Mouse (Mus musculus): ENCODE data around the gene Cntnap5a. TPM values are rescaled to one million over a fixed set of nuclear protein-coding genes. Genes with fewer than 3 reads are reported as not detected.

Gene Cntnap5a
- total RNA-seq, 2 experiments from 2014 or later = not detected

GRCm38 (mm10) chr1:116313269-116313668 lies 628.7 kb downstream of the Cntnap5a start:
- no peak for ATAC-seq (replicated peaks; ENCODE audit: low FRiP score, poor library complexity, severe bottlenecking)

- ATAC-seq (replicated peaks; ENCODE audit: low FRiP score, poor library complexity, severe bottlenecking) = no peak
These were observed 639.9 kb downstream of the Cntnap5a start for GRCm38 (mm10) chr1:116324505-116324904.

- no peak for ATAC-seq (replicated peaks; ENCODE audit: low FRiP score, poor library complexity, severe bottlenecking)
These were observed 669.1 kb downstream of the Cntnap5a start for GRCm38 (mm10) chr1:116353669-116354068.

GRCm38 (mm10) chr1:116365606-116366005 lies 681.0 kb downstream of the Cntnap5a start:
- ATAC-seq (replicated peaks; ENCODE audit: low FRiP score, poor library complexity, severe bottlenecking) = no peak

- no peak for ATAC-seq (replicated peaks; ENCODE audit: low FRiP score, poor library complexity, severe bottlenecking)
These were observed 681.6 kb downstream of the Cntnap5a start for GRCm38 (mm10) chr1:116366171-116366570.

GRCm38 (mm10) chr1:116366806-116367205 lies 682.2 kb downstream of the Cntnap5a start:
- no peak for ATAC-seq (replicated peaks; ENCODE audit: low FRiP score, poor library complexity, severe bottlenecking)

- ATAC-seq (replicated peaks; ENCODE audit: low FRiP score, poor library complexity, severe bottlenecking) = no peak
These were observed 683.0 kb downstream of the Cntnap5a start for GRCm38 (mm10) chr1:116367572-116367971.

GRCm38 (mm10) chr1:116370817-116371216 lies 686.3 kb downstream of the Cntnap5a start:
- no peak for ATAC-seq (replicated peaks; ENCODE audit: low FRiP score, poor library complexity, severe bottlenecking)

- no peak for ATAC-seq (replicated peaks; ENCODE audit: low FRiP score, poor library complexity, severe bottlenecking)
These were observed 689.0 kb downstream of the Cntnap5a start for GRCm38 (mm10) chr1:116373551-116373950.

GRCm38 (mm10) chr1:116392390-116392789 lies 707.8 kb downstream of the Cntnap5a start:
- no peak for ATAC-seq (replicated peaks; ENCODE audit: low FRiP score, poor library complexity, severe bottlenecking)

- no peak for ATAC-seq (replicated peaks; ENCODE audit: low FRiP score, poor library complexity, severe bottlenecking)
These were observed 717.6 kb downstream of the Cntnap5a start for GRCm38 (mm10) chr1:116401996-116402656.

GRCm38 (mm10) chr1:116409836-116410235 lies 725.3 kb downstream of the Cntnap5a start:
- no peak for ATAC-seq (replicated peaks; ENCODE audit: low FRiP score, poor library complexity, severe bottlenecking)

- no peak for ATAC-seq (replicated peaks; ENCODE audit: low FRiP score, poor library complexity, severe bottlenecking)
These were observed 743.8 kb downstream of the Cntnap5a start for GRCm38 (mm10) chr1:116428396-116428795.

- ATAC-seq (replicated peaks; ENCODE audit: low FRiP score, poor library complexity, severe bottlenecking) = no peak
These were observed 770.7 kb downstream of the Cntnap5a start for GRCm38 (mm10) chr1:116455115-116455717.

- no peak for ATAC-seq (replicated peaks; ENCODE audit: low FRiP score, poor library complexity, severe bottlenecking)
These were observed 793.1 kb downstream of the Cntnap5a start for GRCm38 (mm10) chr1:116477703-116478102.

- no peak for ATAC-seq (replicated peaks; ENCODE audit: low FRiP score, poor library complexity, severe bottlenecking)
These were observed 804.4 kb downstream of the Cntnap5a start for GRCm38 (mm10) chr1:116488780-116489569.

GRCm38 (mm10) chr1:116577969-116578666 lies 893.6 kb downstream of the Cntnap5a start:
- no peak for ATAC-seq (replicated peaks; ENCODE audit: low FRiP score, poor library complexity, severe bottlenecking)

- ATAC-seq (replicated peaks; ENCODE audit: low FRiP score, poor library complexity, severe bottlenecking) = no peak
These were observed 931.7 kb downstream of the Cntnap5a start for GRCm38 (mm10) chr1:116616272-116616671.
